Mouse (Mus musculus) liver, adult 2 months (tissue): ENCODE measurements around the gene Sgip1. TPM values are rescaled to one million over a fixed set of nuclear protein-coding genes. Genes with fewer than 3 reads are reported as not detected.
A peak's percentile ranks its signal among the peaks of the same experiment; 100 is the strongest.

ENCODE experiments used
- DNase-seq: peaks from one replicate; pipeline ENCODE4 v3.0.0-alpha.2; 2011; ENCODE audit warnings: low read depth, low spot score; ENCODE audit errors: extremely low read depth
- H3K27ac ChIP-seq: fragments of 200-500 bp; replicated peaks from 2 replicates; pipeline ENCODE4 v1.5.1; 2012; ENCODE audit warnings: low read depth, mild to moderate bottlenecking, control low read depth, inconsistent platforms, low read length; ENCODE audit not compliant: insufficient read depth
- H3K27me3 ChIP-seq: fragments of 200-500 bp; 2 replicates; pipeline ENCODE4 v1.6.1; 2012; ENCODE audit warnings: mild to moderate bottlenecking, moderate library complexity, low read length, inconsistent platforms; ENCODE audit not compliant: control insufficient read depth, insufficient read depth
- H3K36me3 ChIP-seq: fragments of 200-500 bp; 2 replicates; pipeline ENCODE4 v1.6.1; 2012; ENCODE audit warnings: low read length, inconsistent platforms; ENCODE audit not compliant: control insufficient read depth, insufficient read depth
- H3K4me1 ChIP-seq: fragments of 200-500 bp; 2 replicates; pipeline ENCODE4 v1.6.1; 2011; ENCODE audit warnings: low read length; ENCODE audit not compliant: control insufficient read depth, insufficient read depth
- H3K4me3 ChIP-seq: fragments of 200-500 bp; 2 replicates; pipeline ENCODE4 v1.5.1; 2011; ENCODE audit warnings: low read depth, mild to moderate bottlenecking, control low read depth, low read length, moderate library complexity; ENCODE audit not compliant: insufficient read depth
- H3K79me2 ChIP-seq: fragments of 200-500 bp; 2 replicates; pipeline ENCODE4 v1.6.1; 2012; ENCODE audit warnings: inconsistent platforms, mild to moderate bottlenecking, low read length, moderate library complexity; ENCODE audit not compliant: control insufficient read depth, insufficient read depth
- H3K9ac ChIP-seq: fragments of 200-500 bp; 2 replicates; pipeline ENCODE4 v1.6.1; 2012; ENCODE audit warnings: low read depth, mild to moderate bottlenecking, control low read depth, inconsistent platforms, low read length
- CTCF ChIP-seq: fragments of 200-500 bp; IDR thresholded peaks from 2 replicates; pipeline ENCODE4 v1.5.1; 2011; ENCODE audit warnings: low read depth, low read length, control low read depth
- POLR2A ChIP-seq: fragments of 200-500 bp; IDR thresholded peaks from 2 replicates; pipeline ENCODE4 v1.6.1; 2011; ENCODE audit warnings: low read length, control low read depth; ENCODE audit not compliant: insufficient read depth; ENCODE audit errors: extremely low read depth
- WGBS: fragments of 180-500 bp; shearing (Covaris S2); methylation state at CpG from one replicate; pipeline ENCODE4 v1.1.7; 2018; 5-methylcytosine and 5-hydroxymethylcytosine counted together
- polyA plus RNA-seq: library from polyadenylated mRNA; depleted of rRNA; stranded (reverse); fragments of >200 nt; gene quantifications from 2 replicates; pipeline ENCODE4 v1.2.3, GENCODE M21; 2012
- total RNA-seq: library from RNA; depleted of rRNA; stranded (reverse); fragments of >200 nt; gene quantifications from 2 replicates; pipeline ENCODE4 v1.2.3, GENCODE M21; 2014

Gene Sgip1
- total and polyA plus RNA-seq, 2 experiments: 0.07 to 0.46 TPM

- Histone ChIP-seq H3K36me3 (no peaks in the 10 kb centered on the region), H3K27me3 (no peaks in the 10 kb centered on the region), H3K79me2 (no peaks in the 10 kb centered on the region), H3K27ac (no peak overlapping the region), H3K4me1 (no peaks in the 10 kb centered on the region; the same call in 1 of the 2 replicates), H3K4me3 (no peak overlapping the region), H3K9ac (no peak overlapping the region)
- TF ChIP-seq POLR2A (no peak), CTCF (no peak)
- WGBS: 91% methylated on average over 3 of the region's 3 CpGs
- DNase-seq: no peak
These were observed 111.2 kb downstream of the Sgip1 start for GRCm38 (mm10) chr4:102852290-102852689.

- Histone ChIP-seq H3K4me3 (no peak overlapping the region), H3K4me1 (no peaks in the 10 kb centered on the region; the same call in 1 of the 2 replicates), H3K27me3 (no peaks in the 10 kb centered on the region), H3K79me2 (no peaks in the 10 kb centered on the region), H3K36me3 (no peaks in the 10 kb centered on the region), H3K9ac (no peak overlapping the region), H3K27ac (no peak overlapping the region)
- DNase-seq: no peak
- TF ChIP-seq POLR2A (no peak), CTCF (no peak)
- 40% methylated on average over 5 of the region's 5 CpGs for WGBS
These were observed 111.7 kb downstream of the Sgip1 start for GRCm38 (mm10) chr4:102852808-102853207.

GRCm38 (mm10) chr4:102853330-102854022 lies 112.4 kb downstream of the Sgip1 start:
- H3K4me1 ChIP-seq: no peaks in the 10 kb centered on the region; the same call in 1 of the 2 replicates
- DNase-seq: peak; percentile 81
- H3K27me3 ChIP-seq: no peaks in the 10 kb centered on the region
- TF ChIP-seq POLR2A (no peak), CTCF (no peak)
- H3K4me3 ChIP-seq: no peak overlapping the region
- H3K36me3 ChIP-seq: no peaks in the 10 kb centered on the region
- no peak overlapping the region for H3K9ac ChIP-seq
- no peak overlapping the region for H3K27ac ChIP-seq
- H3K79me2 ChIP-seq: no peaks in the 10 kb centered on the region
- 37% methylated on average over 9 of the region's 9 CpGs for WGBS

- 89% methylated on average over 10 of the region's 10 CpGs for WGBS
- Histone ChIP-seq H3K27ac (no peak overlapping the region), H3K27me3 (no peaks in the 10 kb centered on the region), H3K4me1 (no peaks in the 10 kb centered on the region; the same call in 1 of the 2 replicates), H3K9ac (no peak overlapping the region), H3K36me3 (no peaks in the 10 kb centered on the region), H3K4me3 (no peak overlapping the region), H3K79me2 (no peaks in the 10 kb centered on the region)
- TF ChIP-seq CTCF (no peak), POLR2A (no peak)
- DNase-seq: no peak
These were observed 114.1 kb downstream of the Sgip1 start for GRCm38 (mm10) chr4:102854928-102855892.

GRCm38 (mm10) chr4:102856086-102856485 lies 115.0 kb downstream of the Sgip1 start:
- Histone ChIP-seq H3K27ac (no peak overlapping the region), H3K36me3 (no peaks in the 10 kb centered on the region), H3K9ac (no peak overlapping the region), H3K79me2 (no peaks in the 10 kb centered on the region), H3K27me3 (no peaks in the 10 kb centered on the region), H3K4me1 (no peaks in the 10 kb centered on the region), H3K4me3 (no peak overlapping the region)
- no peak for DNase-seq
- TF ChIP-seq POLR2A (no peak), CTCF (no peak)
- 80% methylated on average over 7 of the region's 7 CpGs for WGBS
